Mouse (Mus musculus): ENCODE results near the gene Srsf2.
"Not testable (repeated sequence)": the region's sequence is repeated elsewhere in the genome, so short reads cannot be mapped to it uniquely, and the experiment has no call there.

Srsf2 gene

GRCm38 (mm10) chr11:116826550-116827504 is 26.1 kb downstream of the Srsf2 start:
- DNase-seq: no peak

- no peak for DNase-seq
These were observed 27.7 kb downstream of the Srsf2 start for GRCm38 (mm10) chr11:116825230-116825629.

- not testable (repeated sequence) for DNase-seq
These were observed 29.0 kb downstream of the Srsf2 start for GRCm38 (mm10) chr11:116823885-116824284.

- no peak for DNase-seq
These were observed 29.6 kb downstream of the Srsf2 start for GRCm38 (mm10) chr11:116823255-116823654.

GRCm38 (mm10) chr11:116822626-116823025 is 30.3 kb downstream of the Srsf2 start:
- DNase-seq: no peak

- DNase-seq: no peak
These were observed 30.7 kb downstream of the Srsf2 start for GRCm38 (mm10) chr11:116822215-116822614.

GRCm38 (mm10) chr11:116821057-116821940 is 31.6 kb downstream of the Srsf2 start:
- DNase-seq: no peak

- DNase-seq: no peak
These were observed 32.8 kb downstream of the Srsf2 start for GRCm38 (mm10) chr11:116819932-116820593.

- DNase-seq: peak; percentile 45 to 60
These were observed 34.2 kb downstream of the Srsf2 start for GRCm38 (mm10) chr11:116818722-116819121.

GRCm38 (mm10) chr11:116817567-116817966 is 35.3 kb downstream of the Srsf2 start:
- DNase-seq: no peak

- DNase-seq: no peak
These were observed 36.1 kb downstream of the Srsf2 start for GRCm38 (mm10) chr11:116816769-116817168.

- no peak for DNase-seq
These were observed 37.9 kb downstream of the Srsf2 start for GRCm38 (mm10) chr11:116814884-116815415.

GRCm38 (mm10) chr11:116814076-116814883 is 38.6 kb downstream of the Srsf2 start:
- DNase-seq: no peak

- no peak for DNase-seq
These were observed 39.3 kb downstream of the Srsf2 start for GRCm38 (mm10) chr11:116813610-116814009.

- DNase-seq: no peak
These were observed 39.9 kb downstream of the Srsf2 start for GRCm38 (mm10) chr11:116812793-116813529.

GRCm38 (mm10) chr11:116810983-116811901 is 41.7 kb downstream of the Srsf2 start:
- peak; percentile 72 to 81 for DNase-seq

- no peak for DNase-seq
These were observed 42.4 kb downstream of the Srsf2 start for GRCm38 (mm10) chr11:116810528-116810927.

GRCm38 (mm10) chr11:116809520-116809919 is 43.4 kb downstream of the Srsf2 start:
- no peak for DNase-seq

GRCm38 (mm10) chr11:116808811-116809395 is 44.0 kb downstream of the Srsf2 start:
- DNase-seq: no peak
